In genomic region chr8:116661521-116661920, GRCm38 (mm10) we compare ENCODE assay signal across 13 mouse cellular contexts.
A peak's percentile ranks its signal among the peaks of the same experiment; 100 is the strongest.
DNase-seq lines count a peak whose midpoint lies in the region.
"Had no signal": no experiment of that assay in that cellular context is flagged by ENCODE, and none has a peak within 500 bp of the region (broad histone marks: within the 10 kb centered on the region; RNA-seq: fewer than 3 reads in every experiment).

No protein-coding gene starts in this region.

- intact Hi-C loops in left cerebral cortex, postnatal 10 days (cut with DNase I): no loop called here

- peak; percentile 22 to 47 for DNase-seq in cerebellum, adult 18-20 months
- no peak for DNase-seq in cerebellum, postnatal 4 days (ENCODE audit: low spot score in 2 of 2)
- peak; percentile 65 for DNase-seq in brain, adult 2 months (ENCODE audit: low read depth, low spot score)
- peak; percentile 20 for DNase-seq in cerebellum, adult 8-10 months
- peak; percentile 16 to 26 for DNase-seq in cerebellum, postnatal 36 days
- no peak for DNase-seq in left cerebral cortex, postnatal 10 days (ENCODE audit: extremely low spot score in 1 of 2, low spot score in 2 of 2)
- DNase-seq in adrenal gland, adult 2 months: no peak
- DNase-seq: adrenal gland, postnatal 25 days; gastrocnemius, postnatal 36 days; heart, adult 18-20 months; heart, postnatal 36 days; kidney, adult 11 months; kidney, adult 9 months had no signal

Comparison
In these comparisons a context has a peak if more than half of its experiments do, and no peak if none do; other contexts are left out.
1. DNase-seq: peak in cerebellum, adult 18-20 months (2 of 2), brain, adult 2 months (single experiment), cerebellum, adult 8-10 months (single experiment) and cerebellum, postnatal 36 days (2 of 2); none in cerebellum, postnatal 4 days (0 of 2), left cerebral cortex, postnatal 10 days (0 of 2) and adrenal gland, adult 2 months (single experiment).